Mouse (Mus musculus) spleen, adult 2 months (tissue): ENCODE data around the gene Cckar.

Source experiments
- CTCF ChIP-seq: fragments of 200-500 bp; IDR thresholded peaks from 2 replicates; pipeline ENCODE4 v1.5.1; 2011; ENCODE audit warnings: mild to moderate bottlenecking, inconsistent platforms; ENCODE audit not compliant: insufficient read depth, insufficient read length, insufficient replicate concordance; ENCODE audit errors: extremely low read depth
- POLR2A ChIP-seq: fragments of 200-500 bp; IDR thresholded peaks from 2 replicates; pipeline ENCODE4 v1.6.1; 2011; ENCODE audit warnings: low read depth, low read length, inconsistent platforms

DNA sequence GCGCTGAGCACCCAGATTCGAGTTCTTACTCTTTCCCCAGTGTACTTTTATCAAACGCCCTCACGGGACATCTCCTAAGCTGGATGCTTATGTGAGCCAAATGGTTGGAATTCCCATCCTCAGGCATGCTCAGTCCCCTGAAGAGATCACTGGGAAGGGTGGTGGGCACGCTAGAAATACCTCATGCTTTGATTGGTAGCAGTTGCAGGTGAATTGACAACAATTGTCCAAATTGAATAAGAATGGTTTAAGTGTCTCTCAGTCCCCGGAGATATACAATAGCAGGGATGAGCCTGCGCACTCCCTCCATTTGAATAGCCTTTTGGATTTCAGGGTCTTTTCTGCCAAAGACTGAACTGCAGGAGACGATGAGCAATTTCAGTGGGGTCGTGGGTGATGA is 3.8 kb upstream of the Cckar start:
- TF ChIP-seq CTCF (no peak), POLR2A (no peak)
